Mouse (Mus musculus) liver, adult (tissue): ENCODE measurements around the gene Bmf.

Experiments used
- GATA4 ChIP-seq: IDR thresholded peaks from 2 replicates; pipeline ENCODE4 v1.6.1; 2014; ENCODE audit warnings: mild to moderate bottlenecking, low read length; ENCODE audit not compliant: insufficient replicate concordance

The Bmf gene

GRCm38 (mm10) chr2:118532855-118533675 is 16.4 kb downstream of the Bmf start:
- TF ChIP-seq GATA4, result no peak

- no peak for TF ChIP-seq GATA4
Observed at GRCm38 (mm10) chr2:118532401-118532800, 17.1 kb downstream of the Bmf start.

GRCm38 (mm10) chr2:118529466-118530181 is 19.9 kb downstream of the Bmf start:
- TF ChIP-seq GATA4, result no peak

DNA sequence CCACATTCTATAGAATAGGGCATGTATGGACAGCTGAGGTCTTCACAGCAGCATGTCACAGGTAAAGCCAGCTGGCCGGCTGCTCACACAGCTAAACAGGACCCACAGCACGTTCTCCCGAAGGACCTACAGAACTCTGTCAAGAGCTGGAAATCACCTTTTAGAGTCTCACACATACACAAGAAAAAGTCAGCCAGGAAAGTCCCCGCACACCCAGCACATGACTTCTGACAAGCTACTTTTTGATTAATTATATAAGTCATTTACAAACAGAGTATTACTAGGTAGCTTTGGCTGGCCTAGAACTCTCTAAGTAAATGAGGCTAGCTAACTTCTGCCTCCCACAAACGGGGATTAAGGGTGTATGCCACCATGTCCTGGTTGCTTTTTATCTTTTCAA is 22.9 kb downstream of the Bmf start:
- no peak for TF ChIP-seq GATA4

- TF ChIP-seq GATA4, result no peak
Observed at GRCm38 (mm10) chr2:118524811-118525210, 24.7 kb downstream of the Bmf start.

- TF ChIP-seq GATA4, result no peak
Observed at GRCm38 (mm10) chr2:118523163-118523730, 26.2 kb downstream of the Bmf start.

DNA sequence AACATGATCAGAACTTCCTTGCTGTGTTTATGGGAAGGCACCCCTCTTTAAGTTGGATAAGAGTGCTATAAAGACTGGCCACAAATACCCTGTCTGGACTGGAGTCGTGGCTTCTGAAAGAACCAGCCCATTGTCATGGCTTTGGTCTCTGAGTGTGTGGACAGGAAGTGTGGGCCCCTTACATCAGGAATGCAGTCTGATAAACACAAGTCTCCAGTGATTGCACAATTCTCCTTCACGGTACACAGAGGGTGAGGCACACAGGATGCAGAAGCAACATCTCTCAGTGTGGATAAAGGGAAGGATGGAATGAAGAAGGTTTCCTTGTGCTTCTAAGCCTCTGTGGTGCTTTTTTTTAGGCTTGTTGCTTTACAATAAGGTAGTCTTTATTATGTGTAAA is 27.2 kb downstream of the Bmf start:
- peak; percentile 25; the same call in 1 of the 2 replicates for TF ChIP-seq GATA4

DNA sequence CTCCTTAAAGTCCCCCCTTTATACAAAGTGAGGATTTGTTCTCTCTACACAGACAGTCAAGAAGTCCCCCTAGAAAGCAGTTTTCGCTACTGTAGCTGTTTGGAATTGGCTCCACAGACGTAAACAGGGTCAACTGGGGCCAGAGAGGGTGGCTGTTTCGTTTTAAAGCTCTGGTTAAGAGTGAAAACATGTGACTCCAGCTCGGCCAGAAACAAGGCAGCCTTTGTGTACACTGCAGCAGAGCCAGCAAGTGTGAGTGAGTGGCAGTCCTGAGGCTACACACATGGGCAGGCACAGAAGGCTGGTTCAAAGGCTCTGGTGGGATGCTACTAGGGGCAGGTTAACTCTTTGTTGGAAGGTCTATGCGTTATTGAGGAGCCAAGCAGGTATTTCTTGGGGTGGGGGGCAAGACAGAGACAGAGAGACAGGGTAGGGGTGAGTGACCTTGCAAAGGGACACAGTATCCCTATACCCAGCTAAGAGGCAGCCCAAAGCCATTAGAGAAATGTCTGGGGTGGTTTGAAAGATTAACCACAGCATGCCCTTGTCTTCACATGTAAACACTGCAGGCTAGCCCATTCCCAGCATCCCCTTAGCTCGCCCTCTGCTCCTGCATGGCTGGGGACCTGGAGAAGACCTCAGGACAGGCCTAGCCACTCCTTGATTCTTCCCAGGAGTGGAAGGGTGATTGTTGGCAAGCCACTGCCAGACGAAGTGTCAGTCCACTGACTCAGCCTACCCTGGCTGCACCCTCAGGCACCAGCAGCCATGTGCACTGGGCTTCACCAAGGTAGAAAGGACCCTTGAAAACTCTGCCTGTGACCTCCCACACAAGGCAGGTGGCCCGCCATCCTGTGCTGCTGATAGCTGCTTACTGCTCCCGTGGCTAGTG is 29.2 kb downstream of the Bmf start:
- no peak for TF ChIP-seq GATA4

GRCm38 (mm10) chr2:118512418-118513377 is 36.8 kb downstream of the Bmf start:
- no peak for TF ChIP-seq GATA4

DNA sequence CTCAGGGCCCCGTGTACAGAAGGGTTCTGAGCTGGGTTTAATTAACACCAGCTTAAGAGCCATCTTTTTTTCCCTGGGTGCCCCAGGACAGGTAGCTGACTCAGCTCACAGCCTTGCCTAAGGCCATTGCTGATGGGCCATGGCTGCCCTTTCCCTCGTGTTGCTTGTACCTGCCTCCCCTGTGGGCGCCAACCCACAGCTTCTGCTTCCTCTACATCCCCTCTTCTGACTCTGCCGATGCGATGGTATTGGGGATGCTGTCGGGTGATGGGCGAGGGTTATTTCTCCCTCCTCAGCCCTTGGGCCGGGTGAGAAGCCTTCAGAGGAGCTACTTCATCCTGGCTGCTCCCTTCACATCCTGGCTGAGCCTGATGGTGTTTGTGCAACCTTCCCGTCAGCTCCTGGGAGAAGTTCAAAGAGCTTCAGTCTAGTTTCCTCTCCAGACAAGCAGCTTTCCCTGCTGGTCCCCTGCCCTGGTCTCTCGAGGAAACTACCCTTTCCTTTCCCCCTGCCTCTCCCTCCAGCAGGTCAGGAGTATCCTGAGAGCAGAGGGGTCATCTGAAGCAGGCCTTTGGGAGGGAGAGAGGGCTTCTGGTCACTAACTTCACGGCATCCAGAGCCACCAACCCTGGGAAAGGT is 37.6 kb downstream of the Bmf start:
- no peak for TF ChIP-seq GATA4

GRCm38 (mm10) chr2:118510447-118511310 is 38.8 kb downstream of the Bmf start:
- TF ChIP-seq GATA4, result peak; percentile 36; the same call in 1 of the 2 replicates

DNA sequence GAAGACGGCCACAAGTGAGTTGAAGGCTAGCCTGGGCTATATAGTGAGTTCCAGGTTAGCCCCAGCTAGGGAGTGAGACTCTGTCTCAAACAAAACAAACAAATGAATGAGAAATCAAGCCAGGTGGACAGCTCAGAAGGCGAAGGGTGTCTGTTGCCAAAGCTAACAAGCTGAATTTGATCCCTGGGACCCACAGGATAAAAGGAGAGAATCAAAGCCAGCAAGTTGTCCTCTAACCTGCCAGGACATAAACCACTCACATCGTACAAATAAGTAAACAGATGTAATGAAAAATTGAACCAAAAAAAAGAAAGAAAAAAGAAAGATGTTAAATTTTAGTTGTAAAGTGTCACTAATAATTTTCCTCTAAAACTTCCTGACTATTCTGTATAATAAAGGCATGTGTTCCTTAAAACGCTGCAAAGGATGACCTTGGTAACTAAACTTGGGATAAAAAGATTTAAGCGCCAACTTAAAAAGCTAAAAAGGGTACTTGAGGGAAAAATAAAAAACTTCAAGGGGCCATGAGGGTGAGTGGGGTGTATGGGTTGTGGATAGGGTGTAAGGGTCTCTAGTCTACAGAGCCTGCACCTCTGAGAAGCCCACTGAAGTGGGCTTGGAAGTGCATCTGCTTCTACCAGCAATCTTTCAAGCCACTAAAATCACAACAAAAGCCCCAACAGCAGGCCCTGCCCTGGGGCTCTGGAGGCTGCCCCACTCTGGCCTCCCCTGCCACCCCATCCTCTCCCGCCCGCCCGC is 39.6 kb downstream of the Bmf start:
- no peak for TF ChIP-seq GATA4
